Mouse (Mus musculus): Measurements from ENCODE around the gene Uba5.

GRCm38 (mm10) chr9:104027186-104027585, 35.7 kb downstream of the Uba5 start:
- TF ChIP-seq CTCF (IDR thresholded peaks at IDR 0.05; ENCODE audit: borderline replicate concordance, control insufficient read depth, extremely low read depth, insufficient read depth, low read length, poor library complexity) = no peak
- TF ChIP-seq POLR2A (IDR thresholded peaks at IDR 0.05; ENCODE audit: control insufficient read depth, extremely low read depth, insufficient read depth, low read length, poor library complexity) = no peak

Data from thymus, adult 2 months (tissue).